Mouse (Mus musculus): ENCODE results near the gene Snx18. TPM values are rescaled to one million over a fixed set of nuclear protein-coding genes. Genes with fewer than 3 reads are reported as not detected.

The Snx18 gene
- polyA plus RNA-seq, 1 experiment from 2014 or later = 25.5 TPM

DNA sequence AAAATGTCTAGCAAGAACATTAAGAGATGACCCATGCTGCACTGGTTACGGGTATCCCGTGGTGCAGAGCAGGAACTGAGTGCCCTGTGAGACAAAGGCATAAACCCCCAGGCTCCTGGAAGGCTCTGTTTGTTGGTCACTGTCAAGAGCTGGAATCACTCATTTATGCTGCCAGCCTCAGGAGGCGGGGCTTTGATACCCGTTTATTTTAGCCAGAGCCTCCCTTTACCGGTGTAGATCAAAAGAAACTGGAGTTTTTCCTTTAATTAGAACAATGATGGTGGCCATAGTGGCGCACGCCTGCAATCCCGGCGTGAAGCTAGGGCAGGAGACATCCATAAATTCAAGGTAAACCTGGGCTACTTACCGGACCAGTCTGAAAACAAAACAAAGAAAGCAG is 12.7 kb downstream of the Snx18 start:
- no peak overlapping the region for H3K27ac ChIP-seq
- 93% methylated on average over 10 of the region's 10 CpGs for WGBS
- H3K4me3 ChIP-seq = no peak overlapping the region
- ATAC-seq (ENCODE audit: insufficient number of reproducible peaks, insufficient read depth, low FRiP score, low TSS enrichment, low read depth) = no peak
- peaks cover 22% of the 10 kb centered on the region for H3K36me3 ChIP-seq
- H3K4me2 ChIP-seq = no peak overlapping the region
- no peaks in the 10 kb centered on the region for H3K27me3 ChIP-seq
- peaks cover 45% of the 10 kb centered on the region for H3K4me1 ChIP-seq
- no peaks in the 10 kb centered on the region for H3K9me3 ChIP-seq
- no peak overlapping the region for H3K9ac ChIP-seq

DNA sequence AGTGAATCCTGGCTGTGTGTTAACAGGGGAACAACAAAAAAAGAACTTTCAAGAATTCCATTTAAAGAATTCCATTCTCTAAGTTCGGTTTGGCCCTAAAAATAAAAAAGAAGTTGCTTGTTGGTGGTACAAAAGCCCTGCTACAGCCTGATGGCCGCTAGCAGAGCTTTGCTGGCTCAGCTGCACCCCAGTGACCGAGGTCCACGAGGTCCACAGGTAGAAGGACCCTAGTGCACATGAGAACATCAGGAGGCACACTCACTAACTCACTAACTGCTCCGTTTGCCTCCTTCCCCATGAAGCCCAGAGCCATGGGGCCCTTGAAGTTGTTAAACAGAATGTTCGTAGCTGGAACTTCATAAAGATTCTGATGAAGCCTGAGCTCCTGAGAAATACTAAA is 14.0 kb downstream of the Snx18 start:
- Histone ChIP-seq H3K9ac (no peak overlapping the region), H3K4me2 (no peak overlapping the region), H3K27me3 (no peaks in the 10 kb centered on the region), H3K9me3 (no peaks in the 10 kb centered on the region; the same call in 1 of the 2 replicates), H3K4me3 (no peak overlapping the region), H3K36me3 (peaks cover 22% of the 10 kb centered on the region), H3K4me1 (peaks cover 41% of the 10 kb centered on the region), H3K27ac (no peak overlapping the region)
- WGBS = 81% methylated on average over 6 of the region's 6 CpGs
- no peak for ATAC-seq (ENCODE audit: insufficient number of reproducible peaks, insufficient read depth, low FRiP score, low TSS enrichment, low read depth)

DNA sequence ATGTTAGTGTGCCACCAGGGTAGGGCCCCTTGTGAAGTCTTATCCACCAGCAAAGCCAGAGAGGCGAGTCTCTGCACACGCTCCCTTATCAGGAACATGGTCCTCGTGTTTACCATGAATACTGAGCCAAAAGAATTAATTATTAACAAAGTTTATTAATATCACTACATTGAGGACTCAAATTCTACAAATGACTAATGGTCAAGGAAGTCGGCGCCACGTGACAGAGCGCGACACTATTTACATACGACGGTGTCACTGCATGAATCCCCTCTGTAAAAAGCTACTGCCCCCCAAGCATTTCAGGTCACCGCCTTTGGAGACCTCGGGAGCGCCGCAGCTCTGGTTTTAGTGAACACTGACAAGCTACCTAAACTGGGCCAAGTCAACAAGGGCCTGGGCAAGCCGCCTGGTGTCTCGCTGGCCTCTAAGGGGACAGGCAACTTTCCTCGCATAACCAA is 15.5 kb downstream of the Snx18 start:
- no peak overlapping the region for H3K27ac ChIP-seq
- peaks cover 19% of the 10 kb centered on the region for H3K36me3 ChIP-seq
- H3K4me3 ChIP-seq = no peak overlapping the region
- H3K4me1 ChIP-seq = peaks cover 35% of the 10 kb centered on the region
- H3K27me3 ChIP-seq = no peaks in the 10 kb centered on the region
- no peak for ATAC-seq (ENCODE audit: insufficient number of reproducible peaks, insufficient read depth, low FRiP score, low TSS enrichment, low read depth)
- H3K9me3 ChIP-seq = no peaks in the 10 kb centered on the region; the same call in 1 of the 2 replicates
- WGBS = 91% methylated on average over 17 of the region's 17 CpGs
- H3K4me2 ChIP-seq = no peak overlapping the region
- H3K9ac ChIP-seq = no peak overlapping the region

DNA sequence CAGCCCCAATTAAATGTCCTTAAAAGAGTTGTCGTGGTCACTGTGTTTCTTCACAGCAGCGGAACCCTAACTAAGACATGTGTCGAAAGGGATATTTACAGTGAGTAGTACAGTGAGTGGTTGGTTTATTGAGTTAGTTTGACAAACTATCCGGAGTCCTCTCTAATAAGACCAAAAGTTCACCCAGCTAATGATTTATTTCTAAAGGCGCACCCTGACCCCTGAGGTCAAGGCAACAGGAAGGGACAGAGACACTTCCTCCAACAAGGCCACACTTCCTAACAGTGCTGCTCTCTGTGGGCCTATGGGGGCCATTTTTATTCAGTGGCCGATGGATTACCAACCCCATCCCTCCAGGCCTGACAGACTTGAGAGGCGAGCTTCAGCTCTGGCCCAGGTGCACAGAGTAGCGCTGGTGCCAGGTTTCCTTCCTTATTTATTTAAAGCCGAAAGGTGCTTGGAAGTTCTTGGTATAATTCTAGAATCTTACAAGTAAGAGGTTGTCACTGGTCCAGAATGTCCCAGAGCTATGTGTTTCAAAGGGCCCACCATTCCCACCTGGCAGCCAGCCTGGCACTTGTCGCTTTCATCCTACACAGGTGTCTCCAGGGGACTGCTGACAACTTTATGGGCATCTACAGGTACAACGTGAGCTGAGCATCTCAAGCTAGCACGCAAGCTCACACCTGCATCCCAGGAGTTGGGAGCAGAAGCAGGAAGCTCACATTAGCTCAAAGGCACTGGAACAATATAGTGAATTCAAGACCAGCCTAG is 16.3 kb downstream of the Snx18 start:
- WGBS = 89% methylated on average over 12 of the region's 12 CpGs
- H3K27ac ChIP-seq = no peak overlapping the region
- H3K27me3 ChIP-seq = no peaks in the 10 kb centered on the region
- no peak for ATAC-seq (ENCODE audit: insufficient number of reproducible peaks, insufficient read depth, low FRiP score, low TSS enrichment, low read depth)
- H3K4me3 ChIP-seq = no peak overlapping the region
- H3K4me2 ChIP-seq = no peak overlapping the region
- no peak overlapping the region for H3K9ac ChIP-seq
- peaks cover 40% of the 10 kb centered on the region for H3K4me1 ChIP-seq
- no peaks in the 10 kb centered on the region; the same call in 1 of the 2 replicates for H3K9me3 ChIP-seq
- H3K36me3 ChIP-seq = peaks cover 19% of the 10 kb centered on the region

DNA sequence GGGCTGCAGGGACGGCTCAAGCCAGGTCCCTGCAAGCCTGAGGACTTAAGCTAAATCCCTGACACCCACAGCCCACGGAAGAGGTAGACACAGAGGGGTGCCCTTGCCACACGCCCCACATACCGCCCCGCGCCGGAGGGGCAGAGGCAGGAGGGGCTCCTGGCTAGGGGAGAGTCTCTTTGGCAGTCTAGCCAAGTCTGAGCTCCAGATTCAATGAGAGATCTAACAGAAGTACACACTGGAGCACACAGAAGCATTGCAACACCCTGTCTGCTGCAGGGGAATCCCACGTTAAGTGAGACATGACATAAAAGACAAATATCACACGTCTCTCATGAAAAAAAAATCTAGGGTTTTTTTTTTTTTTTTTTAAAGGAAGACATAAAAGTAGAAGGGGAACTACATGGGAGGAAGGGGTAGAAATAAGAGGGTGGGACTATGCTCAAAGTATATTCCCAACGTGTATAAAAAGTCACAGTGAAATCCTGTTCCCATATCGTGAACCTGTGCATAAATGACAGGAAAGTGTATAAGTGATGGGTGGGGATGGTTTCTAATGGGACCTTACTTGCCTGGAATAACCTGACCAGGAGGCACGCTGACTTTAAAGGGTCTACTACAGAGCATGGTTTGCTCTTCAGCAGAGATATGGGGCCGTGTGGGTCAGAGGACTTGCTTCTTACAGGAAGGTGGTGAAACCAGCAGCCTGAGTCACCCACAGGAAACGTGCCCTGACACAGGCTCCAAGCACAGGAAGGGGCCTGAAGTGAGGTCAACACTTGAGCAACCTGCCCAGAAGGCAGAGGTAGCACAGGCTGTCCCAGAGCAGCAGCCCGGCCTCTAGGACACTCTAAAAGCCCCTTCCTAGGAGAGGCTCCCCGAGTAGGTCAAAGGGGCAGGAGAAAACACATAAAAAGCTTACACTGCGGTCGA is 17.6 kb downstream of the Snx18 start:
- Histone ChIP-seq H3K27me3 (no peaks in the 10 kb centered on the region), H3K4me1 (peaks cover 48% of the 10 kb centered on the region), H3K27ac (no peak overlapping the region), H3K36me3 (peaks cover 11% of the 10 kb centered on the region), H3K9ac (no peak overlapping the region), H3K9me3 (no peaks in the 10 kb centered on the region; the same call in 1 of the 2 replicates), H3K4me2 (no peak overlapping the region), H3K4me3 (no peak overlapping the region)
- 90% methylated on average over 18 of the region's 18 CpGs for WGBS
- no peak for ATAC-seq (ENCODE audit: insufficient number of reproducible peaks, insufficient read depth, low FRiP score, low TSS enrichment, low read depth)

DNA sequence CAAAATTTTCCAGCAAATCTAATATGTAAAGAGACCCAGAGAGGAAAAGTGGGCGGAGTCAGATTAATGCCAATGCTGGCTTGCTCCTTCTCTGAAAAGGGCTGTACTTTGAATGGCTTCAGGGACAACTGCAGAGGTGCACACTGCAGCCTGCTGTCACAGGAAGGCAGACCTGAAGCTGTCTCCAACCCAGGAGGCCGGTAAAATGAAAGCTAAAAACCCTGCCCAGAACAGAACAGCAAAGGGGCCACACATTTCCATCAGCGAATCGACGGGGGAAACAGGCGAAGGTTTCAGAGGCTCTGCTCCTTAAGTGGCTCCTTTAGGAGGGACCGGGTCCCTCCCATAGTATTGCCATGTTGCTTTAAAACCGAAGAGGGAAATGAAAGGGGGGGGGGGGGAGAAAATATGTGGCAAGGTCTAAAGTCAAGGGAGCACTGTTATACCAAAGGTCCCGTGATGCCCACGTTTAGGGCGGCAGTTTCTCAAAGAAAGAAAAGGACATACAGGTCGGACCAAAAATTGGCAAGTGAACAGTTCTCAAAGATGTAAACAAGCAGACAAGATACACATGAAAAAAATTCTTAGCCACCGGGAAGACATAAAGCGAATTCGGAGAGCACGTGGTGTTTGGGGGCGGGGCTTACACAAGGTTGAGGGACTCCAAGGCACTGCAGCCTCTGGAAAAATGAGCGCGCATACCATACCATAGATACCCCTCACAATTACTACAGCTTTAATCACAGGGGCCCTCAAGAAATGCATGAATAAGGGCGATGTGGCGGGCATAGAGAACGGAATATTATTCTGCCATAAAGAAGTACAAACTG is 18.4 kb downstream of the Snx18 start:
- WGBS = 90% methylated on average over 22 of the region's 22 CpGs
- H3K4me1 ChIP-seq = peaks cover 49% of the 10 kb centered on the region

DNA sequence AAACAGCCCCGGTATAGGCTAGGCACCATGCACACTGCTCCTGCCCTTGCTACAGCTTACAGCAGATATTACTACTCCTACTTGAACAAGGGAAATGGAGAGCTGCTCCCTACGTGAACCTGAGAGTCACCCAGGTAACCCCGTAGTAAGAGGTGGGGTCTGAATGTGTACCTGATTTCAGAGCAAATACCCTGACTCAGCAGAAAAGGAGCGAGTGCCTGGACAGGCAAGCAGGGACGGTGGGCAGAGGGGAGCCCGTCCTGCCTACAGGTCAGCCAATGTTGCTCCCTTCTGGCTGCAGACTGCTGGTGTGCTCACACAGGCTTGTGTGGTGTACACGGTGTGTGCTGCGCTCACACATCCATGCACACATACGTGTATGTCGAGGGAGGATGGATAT is 20.7 kb downstream of the Snx18 start:
- Histone ChIP-seq H3K36me3 (peaks cover 16% of the 10 kb centered on the region), H3K9me3 (no peaks in the 10 kb centered on the region; the same call in 1 of the 2 replicates), H3K27ac (peak overlapping the region; percentile 44; the same call in 1 of the 2 replicates), H3K4me1 (peaks cover 37% of the 10 kb centered on the region), H3K9ac (no peak overlapping the region), H3K4me2 (no peak overlapping the region), H3K27me3 (no peaks in the 10 kb centered on the region), H3K4me3 (no peak overlapping the region)
- WGBS = 85% methylated on average over 10 of the region's 10 CpGs
- no peak for ATAC-seq (ENCODE audit: insufficient number of reproducible peaks, insufficient read depth, low FRiP score, low TSS enrichment, low read depth)

More for the DNA sequence above, 18.4 kb downstream of the Snx18 start:
- H3K36me3 ChIP-seq = peaks cover 8% of the 10 kb centered on the region
- no peaks in the 10 kb centered on the region; the same call in 1 of the 2 replicates for H3K9me3 ChIP-seq
- H3K9ac ChIP-seq = no peak overlapping the region
- H3K4me2 ChIP-seq = no peak overlapping the region
- no peak overlapping the region for H3K4me3 ChIP-seq
- 0 out of 2 replicates have a peak overlapping the region, but pooled peaks have one; percentile 11 for H3K27ac ChIP-seq
- ATAC-seq (ENCODE audit: insufficient number of reproducible peaks, insufficient read depth, low FRiP score, low TSS enrichment, low read depth) = no peak
- H3K27me3 ChIP-seq = no peaks in the 10 kb centered on the region

DNA sequence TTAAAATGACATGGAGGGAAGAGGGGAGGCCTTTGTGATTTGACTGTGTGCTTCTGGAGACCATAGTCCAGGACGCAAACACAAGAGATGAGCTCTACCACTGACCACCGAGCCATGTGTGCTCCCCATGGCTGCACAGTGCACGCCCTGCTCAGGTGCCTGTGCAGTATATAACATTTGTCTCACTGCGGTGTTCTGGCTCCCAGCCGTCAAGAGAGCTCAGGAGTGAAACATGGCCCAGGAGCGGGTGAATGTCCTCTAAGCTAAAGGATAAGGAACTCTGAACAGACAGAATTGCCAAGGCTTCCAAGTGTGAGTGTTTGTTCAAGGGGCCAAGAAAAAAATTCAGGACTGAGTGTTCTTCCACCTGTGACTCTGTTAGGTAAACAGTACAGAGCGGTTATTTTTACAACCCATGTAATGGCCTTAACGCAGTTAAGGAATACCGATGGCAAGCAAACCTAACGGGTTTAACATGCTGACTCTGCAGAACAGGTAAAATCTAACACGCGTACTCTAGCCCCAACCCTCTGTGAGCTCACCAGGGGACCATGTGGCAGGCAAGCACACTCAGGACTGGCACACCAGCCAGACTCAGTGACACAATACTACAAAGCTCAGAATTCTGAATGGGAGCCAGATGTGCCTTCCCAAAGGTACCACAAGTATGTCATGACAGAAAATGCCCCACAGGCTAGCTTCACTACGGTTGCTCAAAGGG is 21.4 kb downstream of the Snx18 start:
- H3K27me3 ChIP-seq = no peaks in the 10 kb centered on the region
- H3K27ac ChIP-seq = peak overlapping the region; percentile 22; the same call in 1 of the 2 replicates
- H3K9ac ChIP-seq = no peak overlapping the region
- no peak overlapping the region for H3K4me3 ChIP-seq
- no peak for ATAC-seq (ENCODE audit: insufficient number of reproducible peaks, insufficient read depth, low FRiP score, low TSS enrichment, low read depth)
- WGBS = 66% methylated on average over 13 of the region's 13 CpGs
- peaks cover 37% of the 10 kb centered on the region for H3K4me1 ChIP-seq
- H3K36me3 ChIP-seq = peaks cover 21% of the 10 kb centered on the region
- H3K4me2 ChIP-seq = no peak overlapping the region
- H3K9me3 ChIP-seq = no peaks in the 10 kb centered on the region; the same call in 1 of the 2 replicates

DNA sequence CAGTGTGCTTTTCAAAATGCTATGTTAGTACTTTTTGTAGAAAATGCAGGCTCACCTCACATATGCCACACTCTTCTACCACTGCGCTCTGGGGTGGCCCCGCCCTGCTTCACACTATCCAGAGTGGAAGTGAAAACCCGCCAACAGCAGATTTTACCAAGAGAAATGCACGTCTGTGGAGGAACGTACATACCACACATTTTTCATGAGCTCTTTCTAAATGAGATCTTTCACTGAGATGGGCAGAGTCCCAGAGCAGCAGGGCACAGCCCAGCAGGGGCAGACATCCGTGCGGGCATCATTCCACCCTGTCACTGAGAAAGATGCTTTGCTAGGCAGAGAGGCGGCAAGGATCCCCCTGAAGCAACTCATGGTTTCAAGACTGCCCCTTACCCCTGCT is 22.4 kb downstream of the Snx18 start:
- 0 out of 2 replicates have a peak overlapping the region, but pooled peaks have one; percentile 27 for H3K9ac ChIP-seq
- WGBS = 51% methylated on average over 8 of the region's 8 CpGs
- H3K9me3 ChIP-seq = no peaks in the 10 kb centered on the region; the same call in 1 of the 2 replicates
- H3K27me3 ChIP-seq = no peaks in the 10 kb centered on the region
- H3K4me2 ChIP-seq = peak overlapping the region; percentile 16; the same call in 1 of the 2 replicates
- H3K4me1 ChIP-seq = peaks cover 37% of the 10 kb centered on the region
- H3K4me3 ChIP-seq = no peak overlapping the region
- no peak for ATAC-seq (ENCODE audit: insufficient number of reproducible peaks, insufficient read depth, low FRiP score, low TSS enrichment, low read depth)
- H3K27ac ChIP-seq = peak overlapping the region; percentile 68
- peaks cover 23% of the 10 kb centered on the region for H3K36me3 ChIP-seq

DNA sequence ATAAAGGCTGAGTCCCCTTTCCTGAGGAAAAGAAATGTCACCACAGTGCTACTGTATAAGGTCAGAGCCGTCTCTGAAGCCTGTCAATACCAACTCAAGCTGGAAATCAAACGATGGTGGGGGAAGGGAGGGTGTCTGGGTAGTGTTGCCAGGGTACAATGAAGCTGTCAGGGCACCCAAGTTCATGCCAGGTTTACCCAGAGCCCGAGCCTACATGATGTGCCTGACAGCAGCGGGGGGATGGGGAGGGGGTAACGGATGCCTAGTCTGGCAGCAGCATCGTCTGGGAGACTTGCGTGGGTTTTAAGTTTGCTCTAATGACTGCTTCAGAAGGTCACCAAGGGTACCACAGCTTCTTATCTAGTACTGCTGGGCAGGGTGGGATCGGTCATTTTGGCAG is 23.1 kb downstream of the Snx18 start:
- H3K4me1 ChIP-seq = peaks cover 37% of the 10 kb centered on the region
- H3K9me3 ChIP-seq = no peaks in the 10 kb centered on the region
- peak overlapping the region; percentile 68; the same call in 1 of the 2 replicates for H3K27ac ChIP-seq
- H3K27me3 ChIP-seq = no peaks in the 10 kb centered on the region
- ATAC-seq (ENCODE audit: insufficient number of reproducible peaks, insufficient read depth, low FRiP score, low TSS enrichment, low read depth) = no peak
- no peak overlapping the region for H3K4me2 ChIP-seq
- H3K4me3 ChIP-seq = no peak overlapping the region
- peaks cover 31% of the 10 kb centered on the region for H3K36me3 ChIP-seq
- H3K9ac ChIP-seq = no peak overlapping the region
- WGBS = 78% methylated on average over 8 of the region's 8 CpGs

Measured in embryonic facial prominence, embryonic 13.5 days (tissue).